Mouse (Mus musculus) induced T-regulatory cell, adult 2 months (primary cell): ENCODE measurements around the gene Znhit1.
"Not testable (repeated sequence)": the region's sequence is repeated elsewhere in the genome, so short reads cannot be mapped to it uniquely, and the experiment has no call there.

Source experiments
- DNase-seq: peaks from one replicate; pipeline ENCODE4 v3.0.0-alpha.2; 2012; ENCODE audit warnings: low read depth

The Znhit1 gene

DNA sequence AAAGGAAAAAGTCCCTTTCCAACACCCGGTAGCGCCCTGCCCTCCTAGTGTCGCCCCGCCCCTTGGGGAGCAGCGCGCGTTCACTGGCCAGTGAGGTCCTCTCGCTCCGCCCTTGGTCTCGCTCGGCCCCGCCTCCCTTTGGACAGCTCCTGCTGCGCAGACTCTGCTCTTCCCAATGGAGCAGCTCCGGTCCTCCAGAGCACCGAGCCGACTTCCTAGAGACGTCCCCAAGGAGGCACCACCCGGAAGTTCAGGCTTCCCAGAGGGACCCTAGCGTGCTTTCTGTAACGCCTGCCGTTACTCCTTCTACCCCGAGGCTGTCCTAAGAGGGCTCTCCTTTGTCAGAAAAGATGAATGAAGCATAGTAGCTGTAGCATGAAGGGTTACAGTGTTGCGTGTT, 34.8 kb downstream of the Znhit1 start, which contains the start of gene Fis1:
TSS of gene Fis1 (plus strand) at position 261 of the 400 bp plus-strand sequence.
- DNase-seq = peak; percentile 88

DNA sequence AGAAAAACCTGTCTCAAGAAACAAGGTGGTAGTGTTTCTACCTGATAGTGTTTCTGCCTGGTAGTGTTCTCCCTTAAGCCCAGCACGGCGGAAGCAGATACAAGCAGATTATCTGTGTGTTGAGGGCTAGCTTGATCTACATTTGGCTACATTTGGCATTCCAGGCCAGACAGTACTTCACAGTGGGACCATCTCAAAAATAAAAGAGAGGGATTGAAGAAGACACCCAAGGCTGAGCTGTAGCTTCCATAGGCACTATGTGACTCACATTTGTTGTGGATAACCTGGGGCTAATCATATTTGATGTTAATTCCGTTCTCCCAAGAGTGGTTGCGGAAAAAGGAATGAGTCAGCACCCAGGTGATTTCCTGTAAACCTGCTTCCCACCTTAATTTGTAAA, 35.7 kb downstream of the Znhit1 start:
- no peak for DNase-seq

DNA sequence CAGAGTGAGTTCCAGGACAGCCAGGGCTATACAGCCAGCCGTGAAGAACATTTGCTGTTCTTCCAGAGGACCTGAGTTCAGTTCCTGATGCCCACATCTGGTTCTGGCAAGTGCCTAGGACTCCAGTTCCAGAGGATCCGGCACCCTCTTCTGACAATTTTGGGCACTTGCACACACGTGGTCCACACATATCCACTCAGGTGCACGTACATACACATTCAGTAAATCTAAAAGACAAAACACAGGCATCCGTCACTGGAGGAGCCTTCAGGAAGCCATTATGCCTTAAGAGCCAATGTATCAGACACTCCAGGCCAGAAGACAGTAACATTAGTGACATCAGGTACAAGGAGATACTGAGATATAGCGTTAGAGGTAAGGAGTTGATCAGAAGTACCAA, 37.3 kb downstream of the Znhit1 start:
- DNase-seq = no peak

DNA sequence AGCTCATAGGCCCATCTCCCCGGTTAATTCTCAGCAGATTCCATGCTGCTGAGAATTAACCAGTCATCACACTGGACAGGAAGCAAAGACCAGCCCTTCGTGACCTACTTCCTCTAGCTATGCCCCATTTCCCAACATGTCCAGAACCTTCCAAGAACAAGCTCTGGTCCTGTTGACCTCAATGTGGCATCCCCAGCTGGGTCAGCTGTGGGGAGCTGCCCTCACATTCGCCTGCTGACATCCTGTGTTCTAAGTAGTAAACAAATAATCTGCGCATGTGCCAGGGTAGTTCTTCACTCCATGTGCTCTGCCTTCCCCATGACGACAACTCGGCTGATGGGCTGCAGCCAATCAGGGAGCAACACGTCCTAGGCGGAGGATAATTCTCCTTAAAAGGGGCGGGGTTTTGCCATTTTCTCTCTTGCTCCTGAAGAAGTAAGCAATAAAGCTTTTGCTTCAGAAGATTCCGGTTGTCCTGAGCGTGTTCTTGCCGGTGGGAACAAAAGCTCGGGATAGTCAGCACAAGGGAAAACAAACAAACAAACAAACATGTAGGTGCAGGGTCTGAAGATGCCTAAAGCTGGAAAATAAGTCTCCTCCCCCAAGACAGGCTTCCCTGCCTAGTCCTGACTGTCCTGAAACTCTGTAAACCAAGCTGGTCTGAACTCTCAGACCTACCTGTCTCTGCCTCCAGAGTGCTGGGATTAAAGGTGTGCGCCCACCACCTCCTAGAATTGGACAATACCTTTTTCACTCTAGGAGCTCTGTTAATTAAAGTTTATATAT, 38.1 kb downstream of the Znhit1 start:
- not testable (repeated sequence) for DNase-seq

DNA sequence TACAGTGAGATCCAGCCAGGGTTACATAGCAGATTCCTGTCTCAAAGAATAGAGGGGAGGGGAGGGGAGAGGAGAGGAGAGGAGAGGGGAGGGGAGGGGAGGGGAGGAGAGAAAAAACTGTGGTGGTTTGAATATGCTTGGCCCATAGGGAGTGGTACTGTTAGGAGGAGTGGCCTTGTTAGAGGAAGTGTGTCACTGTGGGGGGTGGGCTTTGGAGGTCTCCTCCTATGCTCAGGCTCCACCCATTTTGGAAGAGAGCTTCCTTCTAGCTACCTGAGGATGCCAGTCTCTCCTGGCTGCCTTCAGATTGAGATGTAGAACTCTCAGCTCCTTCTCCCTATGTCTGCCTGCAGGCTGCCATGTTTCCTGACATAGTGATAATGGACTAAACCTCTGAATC, 39.9 kb downstream of the Znhit1 start:
- DNase-seq = no peak

DNA sequence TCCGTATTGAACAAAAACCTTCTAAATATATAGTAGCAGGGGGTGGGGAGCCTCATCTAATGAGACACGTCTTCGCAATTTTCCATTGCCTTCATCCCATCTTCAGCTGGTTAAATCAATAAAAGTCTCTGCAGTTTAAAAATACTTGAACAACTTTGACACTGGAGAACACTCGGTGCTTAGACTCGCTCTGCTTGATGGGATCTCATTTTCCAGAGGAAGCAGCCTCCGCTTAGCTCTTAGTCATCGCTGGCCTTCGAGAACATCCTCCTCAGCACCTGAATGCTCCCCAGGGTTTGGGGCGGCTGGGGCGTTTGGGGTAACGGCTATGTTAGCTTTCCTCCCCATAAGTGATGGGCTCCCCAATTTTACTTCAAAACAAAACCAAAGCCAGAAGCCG, 42.7 kb downstream of the Znhit1 start:
- DNase-seq = no peak

DNA sequence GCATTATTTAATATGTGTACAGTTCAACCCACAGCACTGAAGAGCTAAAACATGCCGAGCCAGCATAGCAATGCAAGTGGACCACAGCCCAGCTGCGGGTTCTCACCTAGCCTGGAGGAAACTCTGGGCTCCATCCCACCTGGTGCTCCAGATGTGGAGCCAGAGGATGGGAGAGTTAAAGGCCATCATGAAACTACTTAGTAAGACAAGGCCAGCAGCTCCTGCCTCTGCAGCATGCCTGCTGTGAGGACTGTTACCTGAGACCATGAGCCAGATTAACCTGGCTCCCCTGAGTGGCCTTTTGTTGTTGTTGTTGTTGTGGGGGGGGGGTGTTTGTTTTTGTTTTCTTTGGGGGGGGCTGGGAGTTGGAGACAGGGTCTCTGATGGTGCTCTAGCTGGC, 44.4 kb downstream of the Znhit1 start:
- DNase-seq = no peak

DNA sequence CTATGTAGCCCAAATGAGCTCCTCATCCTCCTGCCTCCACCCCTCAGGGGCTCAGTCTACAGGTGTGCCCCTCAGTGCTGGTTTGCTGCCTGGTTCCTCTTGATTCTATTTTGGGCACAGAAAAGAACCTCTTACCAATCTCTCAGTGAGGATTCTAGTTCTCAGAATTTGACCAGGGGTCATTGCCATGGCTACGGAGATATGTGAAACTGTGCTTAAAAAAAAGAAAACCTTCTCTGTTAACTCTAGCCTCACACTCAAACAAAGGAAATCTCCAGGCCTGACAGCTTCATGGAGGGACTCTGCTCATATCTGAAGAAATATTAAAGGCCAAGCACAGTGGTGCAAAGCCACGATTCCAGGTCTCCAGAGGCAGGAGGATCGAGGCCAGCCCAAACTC, 45.0 kb downstream of the Znhit1 start:
- DNase-seq = no peak

DNA sequence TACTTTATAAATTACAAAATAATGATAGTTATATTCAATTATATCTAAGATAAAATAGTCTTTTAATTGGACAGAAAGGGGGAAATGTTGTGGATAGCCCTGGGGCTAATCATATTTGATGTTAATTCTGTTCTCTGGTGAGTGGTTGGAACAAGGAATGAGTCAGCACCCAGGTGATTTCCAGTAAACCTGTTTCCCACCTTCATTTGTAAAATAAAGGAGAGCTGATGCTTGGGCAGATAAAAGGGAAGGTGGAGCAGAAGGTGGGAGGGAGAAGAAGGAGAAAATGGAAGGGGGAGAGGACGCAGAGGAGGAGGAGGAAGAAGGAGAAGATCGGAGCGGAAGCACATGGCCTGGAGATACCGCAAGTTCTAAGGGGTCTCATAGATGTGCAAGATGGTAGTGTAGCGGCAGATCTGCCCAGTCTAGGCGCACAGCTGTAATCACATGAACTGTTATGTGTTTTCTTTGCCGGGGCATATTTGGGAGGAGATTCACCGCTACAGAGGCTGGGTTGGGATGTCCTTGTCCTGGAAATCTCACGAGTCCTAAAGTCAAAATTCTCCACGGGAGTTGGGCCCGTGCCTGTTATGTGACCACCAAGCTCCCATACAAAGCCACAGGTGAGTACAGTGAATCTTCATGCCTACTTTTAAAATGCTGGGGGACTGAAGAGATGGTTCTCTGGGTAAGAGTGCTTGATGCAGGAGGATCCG, 46.8 kb downstream of the Znhit1 start:
- DNase-seq = no peak

DNA sequence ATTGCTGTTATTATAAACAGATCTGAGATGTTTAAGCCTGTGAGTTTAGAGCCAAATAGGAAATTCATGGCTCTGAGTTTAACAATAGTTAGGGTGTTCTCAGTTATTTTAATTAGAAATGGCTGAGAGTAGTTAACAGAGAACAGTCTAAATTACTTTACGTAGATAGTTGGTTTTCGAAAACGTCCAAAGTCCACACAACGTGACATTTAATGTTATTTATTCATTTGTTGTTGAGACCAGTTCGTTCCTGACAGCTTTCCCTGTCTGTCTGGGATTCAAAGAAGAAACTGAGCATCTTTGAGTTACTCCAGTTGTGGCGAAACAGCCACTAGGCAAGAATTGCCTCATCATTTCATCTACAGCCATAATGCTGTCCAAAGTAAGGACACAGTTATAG, 47.8 kb downstream of the Znhit1 start:
- DNase-seq = not testable (repeated sequence)

DNA sequence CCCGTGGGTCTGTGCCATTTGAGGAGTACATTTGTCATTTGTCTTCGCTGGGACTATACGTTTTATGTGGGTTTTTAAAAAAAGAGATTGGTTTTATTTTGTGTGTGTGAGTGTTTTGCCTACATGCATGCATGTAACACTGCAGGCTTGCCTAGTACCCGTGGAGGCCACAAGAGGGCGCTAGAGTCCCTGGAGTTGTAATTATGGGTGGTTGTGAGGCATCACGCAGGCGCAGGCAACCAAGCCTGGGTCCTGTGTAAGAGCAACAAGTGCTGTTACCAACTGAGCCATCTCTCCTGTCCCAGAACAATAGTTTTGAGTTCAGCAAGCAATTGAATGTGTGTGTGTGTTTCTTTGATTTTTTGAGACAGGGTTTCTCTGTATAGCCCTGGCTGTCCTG, 48.5 kb downstream of the Znhit1 start:
- peak; percentile 57 for DNase-seq

DNA sequence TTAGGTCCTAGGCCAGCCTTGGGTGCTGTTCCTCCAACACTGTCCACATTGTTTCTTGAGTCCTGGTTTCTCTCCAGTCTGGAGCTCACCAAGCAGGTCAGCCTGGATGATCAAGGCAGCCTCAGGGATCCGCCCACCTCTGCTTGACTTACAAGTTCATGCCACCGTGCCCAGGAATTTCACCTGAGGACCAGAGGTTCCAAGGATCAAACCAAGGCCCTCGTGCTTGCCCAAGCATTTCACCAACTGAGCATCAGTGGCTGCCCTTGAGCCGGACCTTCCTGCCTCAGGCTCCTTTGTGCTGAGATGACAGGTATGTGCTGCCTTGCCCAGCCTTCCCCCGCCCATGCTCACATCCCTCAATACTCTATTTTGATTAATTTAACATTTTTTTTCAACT, 50.2 kb downstream of the Znhit1 start:
- DNase-seq = no peak

DNA sequence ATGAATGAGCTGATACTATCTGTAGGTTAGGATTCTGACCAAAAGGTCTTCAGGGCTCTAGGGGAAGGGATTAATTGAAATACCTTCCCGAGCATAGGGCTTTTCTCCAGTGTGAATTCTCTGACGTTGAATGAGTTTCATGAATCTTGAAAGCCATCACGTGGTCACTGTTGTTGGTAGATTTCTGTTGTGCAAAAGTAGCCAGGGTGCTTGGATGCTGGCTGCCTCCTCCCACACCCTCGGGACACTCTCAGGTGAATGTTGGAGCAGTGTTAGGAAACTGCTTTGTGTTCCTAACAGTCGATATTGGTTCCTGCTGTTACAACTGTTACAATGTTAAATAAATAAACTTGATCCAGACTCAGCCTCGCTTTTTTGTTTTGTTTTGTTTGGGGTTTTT, 51.1 kb downstream of the Znhit1 start:
- no peak for DNase-seq

DNA sequence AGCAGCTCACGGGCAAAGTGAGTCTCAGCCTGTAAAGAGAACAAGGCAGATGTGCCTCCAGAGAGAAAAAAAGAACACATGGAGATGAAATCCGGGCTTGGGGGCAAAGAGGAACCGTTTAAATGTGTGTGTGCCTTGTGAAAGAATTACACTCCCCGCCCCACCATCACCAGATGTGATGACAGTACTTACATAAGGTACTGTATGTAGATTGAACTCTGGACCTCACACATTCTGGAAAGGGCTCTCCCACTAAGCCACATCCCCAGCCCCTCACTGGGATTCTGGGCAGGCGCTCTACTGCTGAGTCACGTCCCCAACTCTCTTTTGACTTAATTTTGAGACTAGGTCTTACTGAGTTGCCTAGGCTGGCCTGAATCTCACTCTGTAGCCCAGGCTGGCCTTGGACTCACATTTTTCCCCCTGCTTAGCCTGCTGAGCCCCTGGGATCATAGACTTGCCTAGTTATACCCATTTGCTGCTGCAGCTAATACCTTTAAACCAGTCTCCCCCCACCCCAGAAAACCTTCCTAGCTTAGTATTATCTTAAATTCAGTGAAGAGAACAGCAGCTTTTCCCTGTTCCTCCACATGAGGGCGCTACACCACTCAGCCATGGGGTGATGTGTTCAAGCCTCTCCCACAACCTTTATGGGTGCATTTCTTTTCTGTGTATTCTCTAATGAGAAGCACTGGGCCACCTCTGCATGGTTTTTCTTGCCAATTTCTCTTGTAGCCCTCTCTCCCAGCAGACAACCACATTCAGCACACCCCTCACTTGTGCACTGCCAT, 51.7 kb downstream of the Znhit1 start:
- peak; percentile 48 for DNase-seq

DNA sequence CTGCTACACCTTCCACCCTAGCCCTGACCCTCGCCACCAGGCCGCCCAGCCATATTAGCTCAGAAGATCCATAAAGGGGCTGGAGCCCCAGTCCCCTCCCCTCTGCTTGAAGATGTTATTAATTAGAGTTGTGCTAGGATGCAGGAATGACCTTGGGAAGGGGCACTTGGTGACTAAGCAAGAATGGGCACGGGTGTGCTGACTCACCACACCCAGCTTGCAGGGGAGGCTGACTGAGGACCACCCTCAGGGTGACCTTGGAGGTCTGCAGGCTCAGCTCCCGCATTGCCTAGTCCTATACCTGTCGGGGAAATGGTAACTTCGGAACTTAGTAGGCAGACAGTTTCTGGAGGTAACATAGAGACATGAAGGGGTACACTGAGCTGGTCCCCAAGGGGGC, 53.9 kb downstream of the Znhit1 start:
- DNase-seq = no peak

DNA sequence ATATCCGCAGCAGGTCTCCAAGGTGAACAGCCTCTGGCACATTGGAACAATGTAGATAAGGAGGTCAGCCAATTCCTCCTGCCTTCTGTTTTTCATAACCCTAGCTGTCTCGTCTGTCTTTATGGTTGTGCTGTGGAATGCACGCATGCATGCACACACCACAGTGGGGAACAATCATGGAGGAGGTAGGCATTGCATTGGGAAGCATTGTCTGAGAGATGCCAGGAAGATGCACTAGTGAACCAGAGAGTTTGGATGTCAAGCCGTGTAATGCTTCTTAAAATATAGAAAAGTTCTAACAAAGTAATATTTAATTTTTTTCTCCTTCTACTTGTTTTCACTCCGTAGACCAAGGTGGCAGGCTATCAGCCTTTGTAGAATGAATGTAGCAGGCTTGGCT, 54.9 kb downstream of the Znhit1 start:
- no peak for DNase-seq
